Mouse (Mus musculus) spleen, adult 12 weeks (tissue): ENCODE measurements around the gene Csnk1g1.

Source experiments
- DNase-seq: peaks from one replicate; pipeline ENCODE4 v3.0.0; 2022; ENCODE audit warnings: low spot score

Gene Csnk1g1

DNA sequence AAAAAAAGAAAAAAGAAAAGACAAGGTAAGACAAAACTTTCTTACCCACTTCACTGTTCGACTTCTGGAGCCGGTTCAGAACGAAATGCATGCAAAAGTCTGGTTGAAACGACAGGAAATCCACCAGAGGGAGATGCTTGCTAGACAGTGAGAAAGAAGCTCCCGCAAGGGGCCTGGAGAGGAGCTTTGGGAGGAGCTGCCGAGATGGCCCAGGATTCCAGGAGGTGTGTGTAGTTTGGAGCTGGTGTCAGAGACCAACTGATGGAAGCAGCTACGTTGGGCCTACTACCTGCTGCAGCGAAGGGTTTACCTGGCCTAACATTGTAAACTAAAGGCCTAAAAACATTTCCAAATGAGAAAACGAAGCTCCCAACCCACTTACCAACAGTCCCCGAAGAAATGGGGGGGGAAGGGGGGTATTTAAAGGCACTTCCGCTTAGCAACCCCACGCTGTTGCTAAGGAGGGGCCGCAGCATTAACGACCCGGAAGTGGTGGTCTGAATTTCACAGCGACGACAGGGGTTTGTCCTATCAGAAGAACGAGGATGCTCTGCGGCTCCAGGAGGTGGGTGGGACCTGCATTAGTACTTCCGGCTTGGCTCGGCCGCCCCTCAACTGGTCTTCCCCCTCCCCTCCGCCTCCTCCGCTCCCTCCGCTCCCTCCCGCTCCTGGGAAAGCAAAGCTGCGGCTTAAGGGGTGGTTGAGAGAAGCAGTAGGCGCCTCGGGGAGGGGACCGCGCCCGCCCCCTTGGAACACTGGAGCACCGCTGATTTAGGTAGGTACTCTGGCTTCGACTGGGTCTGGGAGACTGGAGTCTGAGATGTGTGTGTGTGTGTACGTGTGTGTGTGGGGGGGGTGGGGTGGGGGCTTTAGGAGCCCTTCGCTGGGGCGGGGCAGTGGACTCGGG, at the start of gene Csnk1g1, which contains the start of gene Trip4:
Csnk1g1 (plus strand) TSS at position 531 of the 907 bp plus-strand sequence.
Trip4 (minus strand) TSS at position 401 of the 907 bp plus-strand sequence.
- peak; percentile 74 for DNase-seq

DNA sequence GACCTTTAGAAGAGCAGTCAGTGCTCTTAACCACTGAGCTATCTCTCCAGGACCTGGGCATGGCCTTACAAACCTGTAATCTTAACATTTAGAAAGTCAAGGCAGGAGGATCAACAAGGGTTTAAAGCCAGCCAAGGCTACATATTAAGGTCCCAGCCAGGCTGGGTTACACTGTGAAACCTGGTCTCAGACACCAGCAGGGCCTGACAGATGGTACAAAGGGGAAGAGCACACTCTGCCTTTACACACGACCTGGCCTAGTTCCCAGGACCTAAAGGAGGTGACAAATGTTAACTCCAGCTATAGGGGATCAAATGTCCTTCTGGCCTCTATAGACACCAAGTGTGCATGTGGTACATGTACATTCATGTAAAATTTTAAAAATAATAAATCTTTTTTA, 49.1 kb upstream of the Csnk1g1 start:
- DNase-seq, result no peak

DNA sequence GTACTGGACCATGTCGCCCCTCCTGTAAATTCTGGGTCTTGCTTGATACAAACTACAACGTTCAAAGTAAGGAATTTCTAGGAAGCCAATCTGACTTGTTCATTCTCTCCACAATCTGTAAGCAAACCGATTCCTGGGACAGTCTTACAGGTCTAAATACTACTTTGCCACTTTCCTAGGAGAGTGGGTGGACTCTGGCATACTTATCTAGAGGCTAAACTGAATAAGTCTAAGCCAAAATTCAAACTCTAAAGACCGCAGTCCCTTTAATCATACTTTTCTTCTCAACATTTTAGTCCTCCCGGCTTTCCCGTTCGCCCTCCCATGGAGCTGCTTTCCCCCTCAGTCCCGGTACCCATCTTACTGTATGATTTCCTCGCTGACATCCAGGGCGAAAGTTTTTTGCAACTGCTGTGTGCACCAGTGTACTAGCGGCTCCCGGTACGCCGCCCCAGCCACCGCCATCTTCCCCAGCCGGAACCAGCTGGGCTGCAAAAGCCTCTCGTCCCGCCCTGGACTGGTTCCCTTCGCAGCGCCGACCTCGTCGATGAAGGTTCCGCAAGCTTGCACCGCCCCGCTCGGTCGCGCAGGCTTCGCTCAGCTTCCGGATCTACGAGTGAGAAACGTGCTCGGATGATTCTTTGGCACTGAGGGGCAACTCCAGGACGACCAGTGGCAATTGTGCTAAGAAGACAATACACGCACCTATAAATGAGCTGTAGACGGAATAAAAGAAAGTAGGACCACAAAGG, 24.0 kb upstream of the Csnk1g1 start:
- peak; percentile 77 for DNase-seq

DNA sequence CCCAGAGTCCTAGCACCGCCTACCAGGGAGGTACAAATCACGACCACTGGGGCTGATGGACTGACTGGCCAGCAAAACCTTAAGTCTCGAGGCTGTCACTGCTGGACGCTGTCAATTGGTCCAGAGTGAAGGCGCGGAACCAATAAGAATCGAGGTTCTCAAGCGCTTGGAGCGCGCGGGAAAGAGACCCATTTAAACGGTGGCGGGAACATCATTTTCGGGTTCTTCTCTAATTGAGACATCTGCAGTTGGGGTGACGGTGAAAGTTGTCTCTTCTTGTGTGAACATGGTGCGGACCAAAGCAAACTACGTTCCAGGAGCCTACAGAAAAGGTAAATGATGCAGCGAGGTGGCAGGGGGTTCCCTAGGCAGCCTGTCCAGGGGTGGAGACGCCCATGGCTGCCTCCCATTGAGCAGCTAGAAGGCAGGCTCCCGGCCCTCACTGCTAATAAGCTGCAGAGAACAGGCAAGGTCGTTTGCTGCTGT, 18.5 kb upstream of the Csnk1g1 start, which contains the start of gene Pclaf:
Pclaf (plus strand) TSS at position 95 of the 486 bp plus-strand sequence.
- peak; percentile 60 for DNase-seq

DNA sequence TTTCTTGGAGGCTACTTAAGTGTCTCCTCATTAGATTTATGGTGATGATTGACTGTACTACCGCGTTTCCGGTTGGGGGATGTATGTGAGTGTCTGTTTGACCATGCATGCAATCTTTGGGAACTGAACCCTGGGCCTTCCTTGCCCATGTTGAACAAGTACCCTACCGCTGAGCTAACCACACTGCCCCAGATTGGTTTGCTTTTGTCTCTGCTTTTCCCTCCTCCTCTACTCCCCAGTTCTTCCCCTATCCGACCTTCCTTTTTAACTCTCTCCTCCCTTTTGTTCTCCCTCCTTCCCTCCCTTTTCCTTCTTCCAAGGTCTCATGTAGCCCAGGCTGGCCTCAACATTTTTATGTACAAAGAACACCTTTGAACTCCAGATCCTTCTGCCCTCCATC, 17.6 kb upstream of the Csnk1g1 start:
- no peak for DNase-seq

DNA sequence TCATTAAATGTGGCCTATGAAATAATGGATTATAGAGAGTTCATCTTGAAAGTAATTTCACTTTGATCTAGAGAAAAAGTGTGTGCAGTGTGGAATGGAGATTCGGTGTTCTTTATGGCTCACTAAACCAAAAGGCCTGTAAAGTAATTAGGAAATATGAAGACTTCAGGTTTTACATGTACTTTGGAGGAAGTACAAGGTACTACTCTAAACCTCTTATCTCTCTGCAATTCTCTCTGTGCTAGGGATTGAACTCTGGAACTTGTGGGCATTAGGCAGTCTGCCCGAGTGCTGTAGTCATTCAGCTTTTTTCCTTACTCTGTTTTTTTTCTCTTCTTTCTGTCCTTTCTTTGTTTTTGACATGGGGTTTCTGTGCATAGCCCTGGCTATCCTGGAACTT, 11.7 kb upstream of the Csnk1g1 start:
- DNase-seq, result no peak

DNA sequence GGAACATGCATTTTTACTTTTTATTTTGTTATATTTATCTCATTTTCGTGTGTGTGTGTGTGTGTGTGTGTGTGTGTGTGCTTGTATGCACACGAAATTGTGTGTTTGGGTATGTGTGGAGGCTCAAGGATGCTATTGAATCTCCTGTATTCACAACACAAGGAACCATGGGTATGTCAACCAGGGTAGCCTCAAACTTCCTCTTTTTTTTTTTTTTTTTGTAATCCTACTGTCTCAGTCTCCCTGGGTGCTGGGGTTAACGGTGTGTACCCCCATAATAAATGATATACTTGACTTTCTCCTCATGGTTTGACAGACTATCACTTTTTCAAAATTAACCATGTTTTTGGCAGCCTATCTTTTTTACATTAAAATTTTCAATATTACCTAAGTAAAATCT, 5.8 kb upstream of the Csnk1g1 start:
- DNase-seq, result no peak

DNA sequence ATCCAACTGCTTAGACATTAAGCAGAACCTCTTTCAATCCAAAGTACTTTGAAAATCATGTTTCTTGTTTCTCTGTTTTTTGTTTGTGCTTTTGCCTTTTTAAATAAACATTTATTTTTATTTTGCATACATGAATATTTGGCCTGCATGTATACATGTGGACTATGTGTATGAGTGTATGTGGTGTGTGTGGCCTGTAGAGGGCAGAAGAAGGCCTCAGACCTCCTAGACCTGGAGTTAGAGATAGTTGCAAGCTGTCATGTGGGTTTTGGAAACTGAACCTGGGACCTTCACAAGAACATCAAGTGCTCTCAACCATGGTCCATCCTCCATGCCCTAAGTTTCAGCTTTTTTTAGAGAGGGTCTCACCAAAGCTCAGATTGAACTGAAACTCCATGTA, 5.3 kb upstream of the Csnk1g1 start:
- no peak for DNase-seq

DNA sequence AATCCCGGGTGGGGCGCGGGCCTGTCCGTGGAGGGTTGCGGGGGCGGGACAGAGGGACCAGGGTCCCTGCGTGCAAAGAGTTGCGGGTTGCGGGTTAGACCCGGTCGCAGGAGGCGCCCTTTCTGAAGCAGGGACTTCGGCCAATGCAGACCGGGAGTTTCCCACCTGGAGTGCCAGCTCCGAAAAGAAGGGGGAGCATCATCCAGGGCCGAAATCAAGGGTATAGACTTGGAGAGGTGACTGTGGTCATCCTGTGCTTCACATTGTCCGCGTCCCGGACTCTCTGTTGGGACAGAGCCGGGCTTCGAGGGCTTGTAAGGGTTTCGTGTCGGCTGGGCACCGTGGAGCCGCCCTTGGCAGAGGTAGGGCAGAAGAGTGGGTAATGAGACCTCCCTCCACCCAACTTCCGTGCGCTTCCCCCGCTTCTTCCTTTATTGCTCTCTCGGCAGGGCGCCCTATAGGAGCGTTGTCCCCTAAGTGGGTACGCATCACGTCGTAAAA, 627 bp downstream of the Csnk1g1 start:
- peak; percentile 33 for DNase-seq

DNA sequence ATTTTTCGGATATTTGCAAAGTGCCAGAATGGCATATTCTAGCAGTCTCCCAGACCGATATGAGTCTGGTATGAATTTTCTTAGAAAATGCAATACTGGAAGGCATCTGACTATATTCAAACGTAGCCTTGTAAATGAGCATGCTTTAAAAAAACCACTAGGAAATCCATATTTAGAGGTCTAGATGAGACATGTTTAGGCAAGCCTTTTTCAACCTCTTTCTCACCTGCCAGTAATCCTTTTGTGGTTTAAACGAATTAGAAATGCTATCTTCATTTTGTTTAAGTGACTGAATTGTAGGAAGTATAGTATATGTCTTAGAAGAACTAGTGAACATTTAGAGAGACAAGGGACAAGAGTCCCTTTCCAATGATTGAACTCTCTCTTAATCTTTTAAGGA, 1.1 kb downstream of the Csnk1g1 start:
- no peak for DNase-seq

DNA sequence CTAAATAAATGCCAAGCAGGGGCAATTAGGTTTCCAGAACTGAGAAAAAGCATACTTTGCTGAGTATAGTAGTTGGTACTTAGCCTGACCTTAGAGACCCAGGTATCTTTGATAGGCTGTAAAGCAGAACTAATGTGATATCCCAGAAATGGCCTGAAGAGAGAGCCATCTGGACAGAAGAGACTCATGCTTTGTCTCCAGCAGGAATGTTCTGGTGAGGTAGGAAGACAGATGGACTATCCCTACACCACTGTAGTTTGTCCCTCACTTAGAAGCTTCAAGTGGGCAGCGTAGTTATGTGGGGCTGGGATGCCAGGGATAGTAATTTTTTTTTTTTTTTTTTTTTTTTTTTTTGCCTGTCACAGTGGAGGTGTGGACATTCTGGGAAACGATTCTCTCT, 5.3 kb downstream of the Csnk1g1 start:
- no peak for DNase-seq

DNA sequence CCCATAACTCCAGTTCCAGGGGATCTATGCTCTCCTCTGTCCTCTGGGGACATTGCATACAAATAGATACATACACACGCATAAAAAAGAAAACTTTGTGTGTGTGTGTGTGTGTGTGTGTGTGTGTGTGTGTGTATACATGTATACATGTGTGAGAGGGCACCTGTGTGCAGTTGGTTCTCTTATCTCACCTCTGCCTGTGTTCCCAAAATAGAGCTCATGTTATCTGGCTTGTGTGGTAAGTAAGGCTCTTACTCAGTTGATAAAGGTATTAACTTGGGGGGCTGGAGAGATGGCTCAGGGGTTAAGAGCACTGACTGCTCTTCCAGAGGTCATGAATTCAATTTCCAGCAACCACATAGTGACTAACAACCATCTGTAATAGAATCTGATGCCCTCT, 8.3 kb downstream of the Csnk1g1 start:
- DNase-seq, result no peak

DNA sequence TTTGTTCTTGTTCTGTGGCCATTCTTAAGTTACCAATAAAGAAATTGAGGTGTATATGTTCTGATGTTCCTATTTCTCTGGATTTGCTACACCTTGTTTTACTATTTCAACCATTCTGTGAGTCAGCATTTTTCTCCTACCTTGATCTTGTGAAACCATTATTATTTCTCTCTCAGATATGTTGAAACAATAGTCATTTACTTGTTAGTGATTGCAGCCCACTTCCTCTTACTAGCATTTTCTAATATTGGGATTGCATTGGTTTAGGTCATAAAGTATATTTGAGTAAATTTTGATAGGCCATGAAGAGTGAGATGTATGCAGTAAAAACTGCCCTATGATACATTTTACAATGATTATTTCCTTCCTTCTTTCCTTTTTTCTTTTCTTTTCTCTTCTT, 19.7 kb downstream of the Csnk1g1 start:
- no peak for DNase-seq

DNA sequence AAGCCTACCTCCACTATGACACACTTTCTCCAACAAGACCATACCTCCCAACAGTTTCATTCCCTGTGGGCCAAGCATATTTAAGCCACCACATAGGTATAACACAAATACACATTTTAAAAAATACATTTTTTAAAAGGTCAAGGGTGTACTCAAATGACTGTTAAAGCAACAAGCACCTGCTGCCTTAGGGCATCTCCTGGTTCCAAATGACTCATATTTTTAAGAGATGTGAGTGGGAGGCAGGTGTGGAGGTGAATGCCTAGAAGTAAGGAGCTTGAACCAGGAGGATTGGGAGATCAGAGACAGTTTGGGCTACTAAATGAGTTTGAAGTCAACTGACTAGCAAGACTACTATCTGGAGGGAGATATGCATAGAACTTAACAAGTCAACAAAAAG, 21.1 kb downstream of the Csnk1g1 start:
- DNase-seq, result no peak

DNA sequence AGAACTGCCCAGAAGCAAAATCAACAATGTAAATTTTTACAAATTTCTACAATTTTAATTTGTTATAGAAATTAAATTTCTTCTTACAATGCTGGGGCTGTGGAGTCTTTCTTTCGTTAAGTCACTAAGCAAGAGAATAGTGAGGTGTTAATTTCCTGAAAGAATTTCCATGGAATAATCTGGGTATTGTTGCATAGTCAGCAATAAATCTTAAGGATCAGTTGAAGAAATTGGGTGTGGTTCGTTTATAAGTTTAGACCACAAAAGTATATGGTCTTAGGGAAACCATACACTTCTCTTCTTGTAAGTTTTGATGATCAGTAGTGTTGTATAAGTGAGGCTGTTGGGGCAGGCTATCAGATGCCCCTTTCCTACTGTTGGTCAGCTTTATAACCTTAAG, 28.8 kb downstream of the Csnk1g1 start:
- no peak for DNase-seq

DNA sequence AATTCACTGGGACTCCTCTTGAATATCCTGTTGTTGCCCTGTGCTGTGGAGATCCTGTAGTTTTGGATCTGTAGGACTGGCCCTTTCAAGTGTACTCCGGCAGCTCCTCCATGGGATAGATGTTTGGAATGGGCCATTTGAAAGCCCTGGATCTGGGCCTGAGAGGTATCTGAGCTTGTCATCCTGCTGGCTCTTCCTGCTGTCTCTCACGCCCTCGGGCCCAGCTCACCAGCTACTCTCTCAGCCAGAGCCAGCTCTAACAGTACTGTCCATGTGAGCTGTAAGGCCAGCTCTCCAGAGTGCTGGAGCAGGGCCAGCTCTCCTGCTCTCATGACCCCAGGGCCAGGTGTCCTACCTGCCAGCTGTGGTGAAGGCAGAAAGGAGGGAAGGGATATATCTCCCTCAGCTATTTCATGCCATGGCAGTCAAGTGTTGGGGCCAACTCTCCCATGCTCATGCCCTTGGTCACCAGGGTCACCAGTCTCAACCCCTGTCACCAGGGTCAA, 42.4 kb downstream of the Csnk1g1 start:
- no peak for DNase-seq

DNA sequence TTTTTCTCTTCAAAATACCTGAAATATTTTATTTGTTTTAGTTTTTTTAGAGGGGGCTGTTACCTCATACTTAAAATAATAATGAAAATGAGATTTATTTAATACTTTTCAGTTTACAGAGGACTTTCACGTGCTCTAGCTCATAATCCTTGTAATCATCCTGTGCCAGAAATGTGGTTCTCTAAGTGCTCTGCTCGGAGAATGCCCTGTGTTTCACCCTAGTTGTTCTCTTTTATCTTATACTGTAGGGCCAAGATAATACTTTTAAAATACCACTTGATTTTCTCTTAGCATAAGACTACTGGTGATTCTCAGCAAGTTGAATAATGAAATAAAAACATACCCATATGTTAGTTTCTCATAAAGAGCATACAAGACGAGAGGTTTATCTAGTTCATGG, 61.3 kb downstream of the Csnk1g1 start:
- DNase-seq, result no peak

DNA sequence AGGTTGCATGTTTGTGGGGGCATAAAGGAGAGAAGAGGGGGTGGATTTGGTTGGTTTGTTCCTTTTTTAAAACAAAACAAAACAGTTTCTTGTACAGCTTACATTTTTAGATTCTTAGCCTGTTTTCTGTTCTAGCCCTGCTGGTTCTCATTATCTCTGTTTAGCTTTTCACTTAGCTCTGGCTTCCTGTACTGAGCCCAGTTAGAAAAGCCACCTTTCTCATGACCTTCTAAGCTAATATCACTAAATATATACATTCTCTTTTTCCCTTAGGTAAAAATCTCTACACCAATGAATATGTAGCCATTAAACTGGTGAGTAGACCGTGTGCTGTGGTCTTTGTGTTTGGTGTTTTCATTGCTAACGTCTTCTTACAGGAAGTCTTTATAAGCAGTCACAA, 64.5 kb downstream of the Csnk1g1 start:
- DNase-seq, result no peak

DNA sequence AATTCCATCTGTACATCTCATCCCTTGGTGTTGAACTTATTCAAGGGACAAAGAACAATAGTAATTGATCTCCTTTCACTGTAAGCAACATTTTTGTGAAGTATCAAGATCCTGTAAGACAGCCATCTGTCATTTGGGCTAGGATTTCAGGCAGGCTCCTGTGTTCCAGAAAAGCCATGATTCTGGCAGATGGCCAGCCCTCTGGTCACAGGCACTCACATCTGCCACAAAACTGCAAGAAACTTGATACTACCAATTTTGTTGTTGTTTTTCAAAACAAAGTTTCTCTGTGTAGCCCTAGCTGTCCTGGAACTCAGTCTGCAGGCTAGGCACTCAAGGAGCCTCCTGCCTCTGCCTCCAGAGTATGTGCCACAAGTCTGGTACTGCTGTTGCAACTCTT, 67.2 kb downstream of the Csnk1g1 start:
- DNase-seq, result no peak

DNA sequence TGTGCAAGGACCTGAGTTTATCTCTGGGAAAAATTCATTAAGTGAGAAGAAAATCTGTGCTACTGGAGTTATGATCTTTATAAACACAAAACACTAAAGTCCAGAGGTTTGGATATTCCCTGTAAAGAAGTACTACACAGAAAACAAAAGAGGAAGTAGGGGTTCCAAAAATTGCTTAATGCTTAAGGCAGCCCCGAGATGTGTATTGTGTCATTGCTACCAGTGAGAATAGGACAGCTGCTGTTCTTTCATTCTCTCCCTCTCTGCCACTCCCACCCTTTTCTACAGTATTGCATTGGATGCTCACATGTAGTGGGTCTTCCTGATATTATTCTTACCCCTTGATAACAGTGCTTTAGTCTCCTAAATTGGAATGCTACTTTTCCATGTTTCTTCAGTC, 74.1 kb downstream of the Csnk1g1 start:
- DNase-seq, result no peak

DNA sequence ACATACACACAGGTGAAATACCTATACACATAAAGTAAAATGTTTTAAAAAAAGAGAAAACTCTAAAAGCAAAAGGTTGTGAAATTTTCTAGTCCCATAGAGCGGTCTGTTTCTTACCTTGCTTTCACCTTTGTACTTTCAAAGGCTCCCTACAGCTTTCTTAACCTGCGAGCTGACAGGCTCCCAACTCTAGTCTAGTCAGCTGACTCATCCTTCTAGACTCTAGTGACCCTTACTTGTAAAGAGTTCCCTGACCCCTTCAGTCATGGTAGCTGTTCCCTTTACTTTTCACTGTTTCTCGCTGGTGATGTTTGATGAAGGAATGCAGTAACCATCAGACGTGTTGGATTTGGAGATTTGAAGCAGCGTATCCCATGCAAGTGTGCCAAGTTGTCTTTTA, 78.3 kb downstream of the Csnk1g1 start:
- DNase-seq, result no peak

DNA sequence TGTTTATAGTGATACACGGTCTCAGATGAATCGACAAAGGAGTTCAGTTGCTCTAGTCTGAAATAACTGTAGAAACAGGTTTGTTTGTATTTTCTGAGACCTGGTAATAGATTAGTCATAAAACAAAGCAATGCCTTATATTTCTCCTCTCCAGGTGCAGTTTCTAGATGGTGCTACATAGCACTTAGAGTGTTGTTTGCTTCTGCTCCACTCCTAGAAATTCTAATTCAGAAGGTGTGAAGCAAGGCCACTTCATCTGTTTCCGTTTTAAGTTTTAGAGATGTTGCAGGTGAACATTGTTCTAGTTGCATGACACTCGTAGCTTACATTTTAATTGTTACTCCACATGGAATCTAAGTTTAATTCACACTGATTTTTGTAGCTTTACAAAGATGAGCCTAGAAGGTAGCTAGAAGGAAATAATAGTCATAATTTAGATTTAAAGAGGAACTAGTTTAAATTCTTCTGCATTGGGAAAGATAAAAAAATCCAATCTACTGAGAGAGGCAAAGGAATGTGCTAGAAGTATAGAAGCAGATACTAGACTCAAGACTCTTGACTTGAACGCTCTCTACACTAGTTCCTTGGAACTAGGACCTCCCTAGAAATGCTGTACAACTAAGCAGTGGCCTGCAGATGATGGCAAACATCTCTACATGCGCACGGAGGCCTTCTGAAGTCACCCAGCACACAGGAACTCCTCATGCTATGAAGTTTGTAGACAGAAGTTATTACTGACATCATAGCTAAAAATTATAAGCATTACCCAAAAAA, 87.1 kb downstream of the Csnk1g1 start:
- DNase-seq, result no peak
